Mouse (Mus musculus) heart, adult 2 months (tissue): ENCODE data around the gene Slc9a9. TPM values are rescaled to one million over a fixed set of nuclear protein-coding genes. Genes with fewer than 3 reads are reported as not detected.
A peak's percentile ranks its signal among the peaks of the same experiment; 100 is the strongest.

Experiments
- DNase-seq, 2 experiments: peaks; one replicate each; pipeline ENCODE4 v3.0.0; 2021
- H3K27ac ChIP-seq: fragments of 200-600 bp; 2 replicates; pipeline ENCODE4 v1.8.1; 2022
- H3K27me3 ChIP-seq: fragments of 200-500 bp; 2 replicates; pipeline ENCODE4 v1.6.1; 2012; ENCODE audit warnings: mild to moderate bottlenecking, low read length, inconsistent platforms, mixed read lengths; ENCODE audit not compliant: control insufficient read depth, insufficient read depth
- H3K36me3 ChIP-seq: fragments of 200-500 bp; 2 replicates; pipeline ENCODE4 v1.6.1; 2012; ENCODE audit warnings: low read length, inconsistent platforms; ENCODE audit not compliant: control insufficient read depth, insufficient read depth
- H3K4me1 ChIP-seq: fragments of 200-500 bp; 2 replicates; pipeline ENCODE4 v1.6.1; 2011; ENCODE audit warnings: low read length; ENCODE audit not compliant: control insufficient read depth, insufficient read depth
- H3K4me3 ChIP-seq: fragments of 200-600 bp; 2 replicates; pipeline ENCODE4 v1.8.1; 2022
- H3K79me2 ChIP-seq: fragments of 200-500 bp; replicated peaks from 2 replicates; pipeline ENCODE4 v1.6.1; 2012; ENCODE audit warnings: mild to moderate bottlenecking, inconsistent platforms, low read length, moderate library complexity, mixed read lengths; ENCODE audit not compliant: control insufficient read depth, insufficient read depth
- H3K9ac ChIP-seq: fragments of 200-500 bp; 2 replicates; pipeline ENCODE4 v1.6.1; 2012; ENCODE audit warnings: low read depth, mild to moderate bottlenecking, control low read depth, inconsistent platforms, low read length, mixed read lengths
- CTCF ChIP-seq: fragments of 200-600 bp; IDR thresholded peaks from 2 replicates; pipeline ENCODE4 v1.8.1; 2022; ENCODE audit warnings: antibody characterized with exemption, mild to moderate bottlenecking, moderate library complexity
- EP300 ChIP-seq: fragments of 200-500 bp; IDR thresholded peaks from 2 replicates; pipeline ENCODE4 v1.6.1; 2011; ENCODE audit warnings: low read depth, low read length, control low read depth; ENCODE audit not compliant: insufficient read depth
- POLR2A ChIP-seq: fragments of 200-500 bp; IDR thresholded peaks from 2 replicates; pipeline ENCODE4 v1.6.1; 2011; ENCODE audit warnings: mild to moderate bottlenecking, low read depth, low read length, control low read depth; ENCODE audit not compliant: insufficient read depth
- WGBS: fragments of 180-500 bp; shearing (Covaris S2); methylation state at CpG from one replicate; pipeline ENCODE4 v1.1.7; 2018; 5-methylcytosine and 5-hydroxymethylcytosine counted together
- intact Hi-C: fragments of 180-260 bp; cut with DNase I; formaldehyde crosslinking; loops from one replicate; pipeline ENCODE4 v1.15.1; 2025
- polyA plus RNA-seq: library from polyadenylated mRNA; depleted of rRNA; stranded (reverse); fragments of >200 nt; gene quantifications from 2 replicates; pipeline ENCODE4 v1.2.3, GENCODE M21; 2012
- total RNA-seq, 2 experiments: library from RNA; stranded (reverse); gene quantifications; 2 replicates each; pipeline ENCODE4 v1.2.3; 2021

Slc9a9 gene
- total and polyA plus RNA-seq, 3 experiments: 1.9 to 2.2 (median 2.0) TPM

GRCm38 (mm10) chr9:95149206-95149729 is 479.6 kb downstream of the Slc9a9 start:
- no peak for TF ChIP-seq POLR2A
- TF ChIP-seq EP300: 0 out of 2 replicates have a peak, but pooled peaks have one; percentile 48
- peak overlapping the region; percentile 18; the same call in 1 of the 2 replicates for H3K27ac ChIP-seq

GRCm38 (mm10) chr9:95150096-95150495 is 480.4 kb downstream of the Slc9a9 start:
- Histone ChIP-seq H3K36me3 (no peaks in the 10 kb centered on the region), H3K4me1 (peaks cover 4% of the 10 kb centered on the region; the same call in 1 of the 2 replicates), H3K4me3 (no peak overlapping the region), H3K27ac (no peak overlapping the region), H3K9ac (no peak overlapping the region), H3K79me2 (no peaks in the 10 kb centered on the region), H3K27me3 (no peaks in the 10 kb centered on the region)
- TF ChIP-seq EP300 (0 out of 2 replicates have a peak, but pooled peaks have one; percentile 33), POLR2A (no peak)
- intact Hi-C loops: loop anchor here (5.0 kb wide), 1 partner anchor 127 kb away; no protein-coding TSS in a partner anchor
- 34% methylated on average over 3 of the region's 3 CpGs for WGBS
- peak in 1 of 2 experiments; percentile 21 for DNase-seq

More at GRCm38 (mm10) chr9:95149206-95149729, 479.6 kb downstream of the Slc9a9 start:
- WGBS: 69% methylated on average over 10 of the region's 10 CpGs
- no peaks in the 10 kb centered on the region for H3K79me2 ChIP-seq
- no peaks in the 10 kb centered on the region for H3K36me3 ChIP-seq
- no peak overlapping the region for H3K9ac ChIP-seq
- H3K4me3 ChIP-seq: no peak overlapping the region
- no peaks in the 10 kb centered on the region for H3K27me3 ChIP-seq
- peaks cover 4% of the 10 kb centered on the region; the same call in 1 of the 2 replicates for H3K4me1 ChIP-seq
- intact Hi-C loops: no loop called here
- peak in 1 of 2 experiments; percentile 17 for DNase-seq

- 57% methylated on average over 3 of the region's 3 CpGs for WGBS
- Histone ChIP-seq H3K27ac (no peak overlapping the region), H3K36me3 (no peaks in the 10 kb centered on the region), H3K27me3 (no peaks in the 10 kb centered on the region), H3K79me2 (no peaks in the 10 kb centered on the region), H3K4me3 (no peak overlapping the region), H3K9ac (no peak overlapping the region), H3K4me1 (peaks cover 4% of the 10 kb centered on the region; the same call in 1 of the 2 replicates)
- intact Hi-C loops: loop anchor here (5.0 kb wide), 1 partner anchor 127 kb away; no protein-coding TSS in a partner anchor
- TF ChIP-seq EP300 (no peak), POLR2A (no peak), CTCF (no peak)
- DNase-seq: no peak
Measured at GRCm38 (mm10) chr9:95150597-95150996, 480.9 kb downstream of the Slc9a9 start.

- no peak for DNase-seq
Measured at GRCm38 (mm10) chr9:95150998-95151397, 481.3 kb downstream of the Slc9a9 start.

GRCm38 (mm10) chr9:95151746-95152145 is 482.0 kb downstream of the Slc9a9 start:
- Histone ChIP-seq H3K9ac (no peak overlapping the region), H3K4me1 (peaks cover 4% of the 10 kb centered on the region; the same call in 1 of the 2 replicates), H3K27ac (no peak overlapping the region), H3K36me3 (no peaks in the 10 kb centered on the region), H3K79me2 (no peaks in the 10 kb centered on the region), H3K27me3 (no peaks in the 10 kb centered on the region), H3K4me3 (no peak overlapping the region)
- TF ChIP-seq CTCF: no peak
- no peak for TF ChIP-seq POLR2A
- TF ChIP-seq EP300: no peak
- no peak for DNase-seq
- intact Hi-C loops: loop anchor here (5.0 kb wide), 1 partner anchor 126 kb away; no protein-coding TSS in a partner anchor
- 73% methylated on average over 4 of the region's 4 CpGs for WGBS

More at GRCm38 (mm10) chr9:95150998-95151397, 481.3 kb downstream of the Slc9a9 start:
- H3K79me2 ChIP-seq: no peaks in the 10 kb centered on the region
- TF ChIP-seq CTCF (no peak), EP300 (no peak), POLR2A (no peak)
- H3K36me3 ChIP-seq: no peaks in the 10 kb centered on the region
- H3K27me3 ChIP-seq: no peaks in the 10 kb centered on the region
- peaks cover 4% of the 10 kb centered on the region; the same call in 1 of the 2 replicates for H3K4me1 ChIP-seq
- H3K27ac ChIP-seq: no peak overlapping the region
- WGBS: 76% methylated on average over 4 of the region's 4 CpGs
- H3K9ac ChIP-seq: no peak overlapping the region
- H3K4me3 ChIP-seq: no peak overlapping the region
- intact Hi-C loops: loop anchor here (5.0 kb wide), 1 partner anchor 126 kb away; no protein-coding TSS in a partner anchor

- intact Hi-C loops: loop anchor here (5.0 kb wide), 1 partner anchor 123 kb away; no protein-coding TSS in a partner anchor
- DNase-seq: no peak
- 88% methylated on average over 6 of the region's 6 CpGs for WGBS
- H3K27ac ChIP-seq: no peak overlapping the region
- H3K4me1 ChIP-seq: peaks cover 4% of the 10 kb centered on the region; the same call in 1 of the 2 replicates
- TF ChIP-seq EP300 (no peak), CTCF (no peak), POLR2A (no peak)
- no peaks in the 10 kb centered on the region for H3K79me2 ChIP-seq
- no peaks in the 10 kb centered on the region for H3K27me3 ChIP-seq
- no peaks in the 10 kb centered on the region for H3K36me3 ChIP-seq
- no peak overlapping the region for H3K9ac ChIP-seq
- no peak overlapping the region for H3K4me3 ChIP-seq
Measured at GRCm38 (mm10) chr9:95153966-95154365, 484.3 kb downstream of the Slc9a9 start.
